Mouse (Mus musculus): ENCODE results near the gene Gnb3. TPM values are rescaled to one million over a fixed set of nuclear protein-coding genes. Genes with fewer than 3 reads are reported as not detected.
A peak's percentile ranks its signal among the peaks of the same experiment; 100 is the strongest.

The Gnb3 gene
- polyA plus RNA-seq (2015; fragmentation: Nextera tagmentation; extraction: Ambion mirVana): 2.3 and 2.4 TPM in 2 replicates

DNA sequence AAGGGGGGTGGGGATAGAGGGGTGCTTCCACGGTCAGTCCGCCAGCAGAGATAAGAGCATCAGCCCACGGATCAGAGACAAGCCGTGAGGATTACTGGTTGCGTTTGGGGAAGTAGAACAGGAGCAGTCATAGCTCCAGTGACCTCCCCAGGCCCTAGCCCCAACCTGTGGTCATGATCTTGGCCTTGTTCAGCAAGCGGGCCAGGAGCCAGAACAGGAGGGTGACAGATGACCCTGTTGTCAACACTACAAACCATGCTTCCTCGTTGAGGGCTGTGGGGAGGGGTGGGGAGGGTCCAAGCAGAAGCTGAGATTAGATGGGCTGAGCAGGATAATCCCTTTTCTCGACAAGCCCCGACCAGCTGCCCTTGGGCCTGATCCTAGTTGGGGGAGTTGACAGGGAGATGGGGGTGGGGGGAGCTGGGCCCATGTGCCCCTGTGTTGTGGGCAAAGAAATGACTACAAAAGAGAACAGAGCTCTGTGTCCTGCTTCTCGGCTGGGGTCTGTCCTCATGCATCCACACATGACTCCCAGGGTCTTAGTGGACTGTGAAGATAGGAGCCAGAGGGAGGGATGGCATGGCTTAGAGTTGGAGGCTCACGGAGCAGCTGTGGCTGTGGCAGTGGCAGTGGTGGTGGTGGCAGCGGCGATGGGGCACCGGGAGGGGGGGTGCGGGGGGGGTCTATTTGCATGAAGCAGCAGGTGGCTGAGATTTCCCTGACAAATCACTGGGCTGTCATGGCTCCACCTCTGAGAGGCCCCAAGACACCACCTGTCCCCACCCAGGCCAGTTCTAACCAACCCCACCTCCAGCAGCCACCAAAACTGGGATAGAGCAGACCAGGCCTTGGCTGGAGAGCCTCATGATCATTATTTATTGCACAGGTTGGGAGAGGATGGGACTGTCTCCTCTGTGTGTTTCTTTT, at the start of gene Gnb3:
TSS of gene Gnb3 (minus strand) at position 35 of the 927 bp plus-strand sequence.
- H3K27ac ChIP-seq (ENCODE audit: low read length): peak within 1 kb of the TSS; percentile 4; the same call in 1 of the 2 replicates
- no peaks in the 10 kb centered on the region for H3K4me1 ChIP-seq (ENCODE audit: control insufficient read depth, insufficient read depth, low read length)
- peak within 1 kb of the TSS; percentile 1; the same call in 1 of the 2 replicates for H3K9ac ChIP-seq (ENCODE audit: low read depth, low read length)
- WGBS: 13% methylated on average over 15 of the region's 15 CpGs
- H3K4me2 ChIP-seq (ENCODE audit: low read length): no peak within 1 kb of the TSS
- no peaks in the 10 kb centered on the region for H3K27me3 ChIP-seq (ENCODE audit: control insufficient read depth, insufficient read depth, low read depth, low read length)
- H3K9me3 ChIP-seq (replicated peaks; ENCODE audit: control insufficient read depth, low read length, poor library complexity, severe bottlenecking): no peaks in the 10 kb centered on the region
- ATAC-seq: peak; percentile 39
- H3K36me3 ChIP-seq (ENCODE audit: control insufficient read depth, insufficient read depth, low read length): peaks cover 7% of the 10 kb centered on the region
- no peak within 1 kb of the TSS for H3K4me3 ChIP-seq (ENCODE audit: low read depth, low read length)

GRCm38 (mm10) chr6:124888555-124889125, 48.6 kb upstream of the Gnb3 start:
- WGBS: 89% methylated on average over 6 of the region's 6 CpGs
- H3K4me2 ChIP-seq (ENCODE audit: low read length): no peak overlapping the region
- no peak for ATAC-seq

DNA sequence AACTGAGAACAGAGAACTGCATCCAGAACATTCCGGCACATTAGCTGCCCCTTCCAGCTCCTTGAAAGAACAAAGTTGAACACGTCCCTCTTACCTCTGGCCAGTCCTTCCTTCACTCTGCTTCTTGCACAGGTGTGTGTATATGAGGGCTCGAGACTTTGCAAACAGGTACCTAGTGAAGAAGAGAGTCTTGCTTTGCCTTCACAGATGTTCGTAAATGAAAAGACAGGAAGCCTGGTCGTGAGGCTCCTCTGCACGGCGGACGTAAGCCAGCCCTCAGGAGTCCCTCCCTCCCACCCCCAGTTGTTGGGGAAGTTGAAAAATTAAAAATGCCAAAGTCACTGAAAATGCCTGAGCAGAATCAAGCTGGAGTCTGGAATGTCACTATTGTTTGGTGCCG, 47.9 kb upstream of the Gnb3 start, which contains the start of gene Cd4:
TSS of gene Cd4 (minus strand) at position 236 of the 400 bp plus-strand sequence.
- H3K36me3 ChIP-seq (ENCODE audit: control insufficient read depth, insufficient read depth, low read length): no peaks in the 10 kb centered on the region
- H3K9ac ChIP-seq (ENCODE audit: low read depth, low read length): no peak within 1 kb of the TSS
- no peak within 1 kb of the TSS for H3K4me2 ChIP-seq (ENCODE audit: low read length)
- H3K4me1 ChIP-seq (ENCODE audit: control insufficient read depth, insufficient read depth, low read length): no peaks in the 10 kb centered on the region
- WGBS: 88% methylated on average over 9 of the region's 9 CpGs
- H3K27ac ChIP-seq (ENCODE audit: low read length): no peak within 1 kb of the TSS
- H3K4me3 ChIP-seq (ENCODE audit: low read depth, low read length): no peak within 1 kb of the TSS
- ATAC-seq: no peak
- H3K9me3 ChIP-seq (replicated peaks; ENCODE audit: control insufficient read depth, low read length, poor library complexity, severe bottlenecking): no peaks in the 10 kb centered on the region
- H3K27me3 ChIP-seq (ENCODE audit: control insufficient read depth, insufficient read depth, low read depth, low read length): no peaks in the 10 kb centered on the region

More at GRCm38 (mm10) chr6:124888555-124889125, 48.6 kb upstream of the Gnb3 start:
- H3K4me3 ChIP-seq (ENCODE audit: low read depth, low read length): no peak overlapping the region
- H3K4me1 ChIP-seq (ENCODE audit: control insufficient read depth, insufficient read depth, low read length): no peaks in the 10 kb centered on the region
- no peaks in the 10 kb centered on the region for H3K36me3 ChIP-seq (ENCODE audit: control insufficient read depth, insufficient read depth, low read length)
- H3K27ac ChIP-seq (ENCODE audit: low read length): no peak overlapping the region
- no peaks in the 10 kb centered on the region for H3K27me3 ChIP-seq (ENCODE audit: control insufficient read depth, insufficient read depth, low read depth, low read length)
- no peak overlapping the region for H3K9ac ChIP-seq (ENCODE audit: low read depth, low read length)
- no peaks in the 10 kb centered on the region for H3K9me3 ChIP-seq (replicated peaks; ENCODE audit: control insufficient read depth, low read length, poor library complexity, severe bottlenecking)

GRCm38 (mm10) chr6:124885956-124886381, 45.9 kb upstream of the Gnb3 start:
- no peak overlapping the region for H3K9ac ChIP-seq (ENCODE audit: low read depth, low read length)
- no peaks in the 10 kb centered on the region for H3K27me3 ChIP-seq (ENCODE audit: control insufficient read depth, insufficient read depth, low read depth, low read length)
- no peaks in the 10 kb centered on the region for H3K9me3 ChIP-seq (replicated peaks; ENCODE audit: control insufficient read depth, low read length, poor library complexity, severe bottlenecking)
- H3K4me2 ChIP-seq (ENCODE audit: low read length): no peak overlapping the region
- no peak overlapping the region for H3K4me3 ChIP-seq (ENCODE audit: low read depth, low read length)
- H3K27ac ChIP-seq (ENCODE audit: low read length): no peak overlapping the region
- ATAC-seq: no peak
- H3K36me3 ChIP-seq (ENCODE audit: control insufficient read depth, insufficient read depth, low read length): no peaks in the 10 kb centered on the region
- H3K4me1 ChIP-seq (ENCODE audit: control insufficient read depth, insufficient read depth, low read length): no peaks in the 10 kb centered on the region
- WGBS: 92% methylated on average over 8 of the region's 8 CpGs

- H3K27ac ChIP-seq (ENCODE audit: low read length): no peak overlapping the region
- H3K4me3 ChIP-seq (ENCODE audit: low read depth, low read length): no peak overlapping the region
- 75% methylated on average over 10 of the region's 10 CpGs for WGBS
- H3K27me3 ChIP-seq (ENCODE audit: control insufficient read depth, insufficient read depth, low read depth, low read length): no peaks in the 10 kb centered on the region
- no peak overlapping the region for H3K4me2 ChIP-seq (ENCODE audit: low read length)
- no peaks in the 10 kb centered on the region for H3K9me3 ChIP-seq (replicated peaks; ENCODE audit: control insufficient read depth, low read length, poor library complexity, severe bottlenecking)
- no peak for ATAC-seq
- no peak overlapping the region for H3K9ac ChIP-seq (ENCODE audit: low read depth, low read length)
- H3K4me1 ChIP-seq (ENCODE audit: control insufficient read depth, insufficient read depth, low read length): no peaks in the 10 kb centered on the region
- no peaks in the 10 kb centered on the region for H3K36me3 ChIP-seq (ENCODE audit: control insufficient read depth, insufficient read depth, low read length)
These were observed 44.8 kb upstream of the Gnb3 start for GRCm38 (mm10) chr6:124884714-124885500.

GRCm38 (mm10) chr6:124883351-124883750, 43.3 kb upstream of the Gnb3 start:
- no peak overlapping the region for H3K4me2 ChIP-seq (ENCODE audit: low read length)
- no peaks in the 10 kb centered on the region for H3K36me3 ChIP-seq (ENCODE audit: control insufficient read depth, insufficient read depth, low read length)
- H3K9me3 ChIP-seq (replicated peaks; ENCODE audit: control insufficient read depth, low read length, poor library complexity, severe bottlenecking): no peaks in the 10 kb centered on the region
- no peaks in the 10 kb centered on the region for H3K4me1 ChIP-seq (ENCODE audit: control insufficient read depth, insufficient read depth, low read length)
- H3K27me3 ChIP-seq (ENCODE audit: control insufficient read depth, insufficient read depth, low read depth, low read length): no peaks in the 10 kb centered on the region
- 37% methylated on average over 6 of the region's 10 CpGs for WGBS
- H3K4me3 ChIP-seq (ENCODE audit: low read depth, low read length): no peak overlapping the region
- H3K27ac ChIP-seq (ENCODE audit: low read length): no peak overlapping the region; the same call in 1 of the 2 replicates
- no peak for ATAC-seq
- no peak overlapping the region for H3K9ac ChIP-seq (ENCODE audit: low read depth, low read length)

- H3K27me3 ChIP-seq (ENCODE audit: control insufficient read depth, insufficient read depth, low read depth, low read length): no peaks in the 10 kb centered on the region
- H3K27ac ChIP-seq (ENCODE audit: low read length): no peak overlapping the region
- H3K4me3 ChIP-seq (ENCODE audit: low read depth, low read length): no peak overlapping the region
- WGBS: 88% methylated on average over 9 of the region's 9 CpGs
- H3K36me3 ChIP-seq (ENCODE audit: control insufficient read depth, insufficient read depth, low read length): no peaks in the 10 kb centered on the region
- H3K4me1 ChIP-seq (ENCODE audit: control insufficient read depth, insufficient read depth, low read length): no peaks in the 10 kb centered on the region
- no peak for ATAC-seq
- H3K9me3 ChIP-seq (replicated peaks; ENCODE audit: control insufficient read depth, low read length, poor library complexity, severe bottlenecking): no peaks in the 10 kb centered on the region
- H3K4me2 ChIP-seq (ENCODE audit: low read length): no peak overlapping the region
- no peak overlapping the region for H3K9ac ChIP-seq (ENCODE audit: low read depth, low read length)
These were observed 41.7 kb upstream of the Gnb3 start for GRCm38 (mm10) chr6:124881821-124882220.

- no peaks in the 10 kb centered on the region for H3K36me3 ChIP-seq (ENCODE audit: control insufficient read depth, insufficient read depth, low read length)
- no peak overlapping the region for H3K4me3 ChIP-seq (ENCODE audit: low read depth, low read length)
- H3K27ac ChIP-seq (ENCODE audit: low read length): no peak overlapping the region
- H3K27me3 ChIP-seq (ENCODE audit: control insufficient read depth, insufficient read depth, low read depth, low read length): no peaks in the 10 kb centered on the region
- ATAC-seq: no peak
- H3K9ac ChIP-seq (ENCODE audit: low read depth, low read length): no peak overlapping the region
- no peaks in the 10 kb centered on the region for H3K4me1 ChIP-seq (ENCODE audit: control insufficient read depth, insufficient read depth, low read length)
- no peaks in the 10 kb centered on the region for H3K9me3 ChIP-seq (replicated peaks; ENCODE audit: control insufficient read depth, low read length, poor library complexity, severe bottlenecking)
- no peak overlapping the region for H3K4me2 ChIP-seq (ENCODE audit: low read length)
- 65% methylated on average over 6 of the region's 6 CpGs for WGBS
These were observed 39.3 kb upstream of the Gnb3 start for GRCm38 (mm10) chr6:124879390-124879789.
